Mouse (Mus musculus) hindbrain, embryonic 11.5 days (tissue): Measurements from ENCODE around the gene Rab3gap1. TPM values are rescaled to one million over a fixed set of nuclear protein-coding genes. Genes with fewer than 3 reads are reported as not detected.

ENCODE experiments used
- ATAC-seq: fragments of 200-750 bp; cut with Nextera tagmentation; 2 replicates; pipeline ENCODE4 v1.8.0; 2017; ENCODE audit warnings: mild to moderate bottlenecking, moderate TSS enrichment, moderate library complexity; ENCODE audit not compliant: low FRiP score
- DNase-seq: peaks from one replicate; pipeline ENCODE4 v3.0.0-alpha.2; 2015; ENCODE audit warnings: low spot score
- H3K27ac ChIP-seq: fragments of 300-500 bp; sonication (generic); 2 replicates; pipeline ENCODE4 v1.5.1; 2014; ENCODE audit warnings: mild to moderate bottlenecking, low read depth, low read length
- H3K27me3 ChIP-seq: fragments of 300-500 bp; sonication (generic); 2 replicates; pipeline ENCODE4 v1.6.1; 2014; ENCODE audit warnings: mild to moderate bottlenecking, low read length, moderate library complexity, mixed read lengths; ENCODE audit not compliant: control insufficient read depth, insufficient read depth
- H3K36me3 ChIP-seq: fragments of 300-500 bp; sonication (generic); 2 replicates; pipeline ENCODE4 v1.6.1; 2014; ENCODE audit warnings: mild to moderate bottlenecking, low read length, moderate library complexity, mixed read lengths; ENCODE audit not compliant: control insufficient read depth, insufficient read depth
- H3K4me1 ChIP-seq: fragments of 300-500 bp; sonication (generic); replicated peaks from 2 replicates; pipeline ENCODE4 v1.6.1; 2014; ENCODE audit warnings: low read length, mixed read lengths; ENCODE audit not compliant: control insufficient read depth, insufficient read depth
- H3K4me2 ChIP-seq: fragments of 300-500 bp; sonication (generic); replicated peaks from 2 replicates; pipeline ENCODE4 v1.6.1; 2014; ENCODE audit warnings: mild to moderate bottlenecking, low read depth, low read length
- H3K4me3 ChIP-seq: fragments of 300-500 bp; sonication (generic); 2 replicates; pipeline ENCODE4 v1.5.1; 2014; ENCODE audit warnings: low read depth, low read length
- H3K9ac ChIP-seq: fragments of 300-500 bp; sonication (generic); 2 replicates; pipeline ENCODE4 v1.6.1; 2014; ENCODE audit warnings: low read depth, low read length
- H3K9me3 ChIP-seq: fragments of 300-500 bp; sonication (generic); 2 replicates; pipeline ENCODE4 v1.6.1; 2016; ENCODE audit warnings: low read length; ENCODE audit not compliant: control insufficient read depth
- WGBS: fragments of 180-500 bp; shearing (Covaris S2); extraction: QIAGEN DNeasy Blood & Tissue Kit; methylation state at CpG from one replicate; pipeline ENCODE4 v1.1.7; 2014; 5-methylcytosine and 5-hydroxymethylcytosine counted together
- polyA plus RNA-seq: library from polyadenylated mRNA; unstranded; fragments of >200 nt; fragmentation: Nextera tagmentation; extraction: Ambion mirVana; gene quantifications from 2 replicates; pipeline ENCODE4 v1.2.1, GENCODE M21; 2014

Gene Rab3gap1
- polyA plus RNA-seq, 1 experiment from 2014 or later, result 15.3 TPM

DNA sequence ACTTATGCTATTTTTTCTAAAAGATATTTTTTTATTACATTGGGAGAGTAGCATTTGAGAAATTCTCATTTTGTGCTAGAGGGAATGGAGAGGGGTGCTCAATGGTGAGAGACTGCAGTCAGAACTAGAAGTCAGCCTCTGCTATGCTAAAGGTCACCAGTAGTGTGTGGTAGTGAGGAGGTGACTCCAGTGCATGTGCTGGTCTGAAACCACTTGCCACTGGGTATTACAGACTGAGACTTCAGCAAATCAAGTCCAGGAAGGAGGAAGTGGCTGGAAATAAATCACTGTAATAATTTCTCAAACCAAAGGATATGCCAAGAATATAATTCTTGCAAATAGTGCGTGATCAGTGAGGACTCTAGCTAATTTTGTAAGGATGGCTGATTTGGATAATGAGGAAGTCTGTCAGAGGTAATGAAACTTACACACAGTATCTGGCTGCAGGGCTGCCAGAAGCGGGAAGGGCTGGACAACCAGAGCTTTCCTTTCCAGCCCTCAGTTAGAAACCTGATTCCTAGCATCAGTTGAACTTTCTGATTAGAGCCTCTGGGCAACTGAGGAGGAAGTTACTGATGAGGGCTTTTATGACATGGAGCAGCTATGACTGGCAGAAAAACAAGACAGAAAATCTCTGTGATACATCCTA, 112.5 kb downstream of the Rab3gap1 start:
- no peak overlapping the region for H3K4me3 ChIP-seq
- no peak overlapping the region for H3K9ac ChIP-seq
- no peaks in the 10 kb centered on the region for H3K4me1 ChIP-seq
- no peaks in the 10 kb centered on the region for H3K27me3 ChIP-seq
- whole genome bisulfite sequencing, result 78% methylated on average over 2 of the region's 2 CpGs
- DNase-seq (no peak), ATAC-seq (no peak)
- H3K4me2 ChIP-seq, result no peak overlapping the region
- no peaks in the 10 kb centered on the region for H3K9me3 ChIP-seq
- H3K36me3 ChIP-seq, result no peaks in the 10 kb centered on the region
- no peak overlapping the region for H3K27ac ChIP-seq

DNA sequence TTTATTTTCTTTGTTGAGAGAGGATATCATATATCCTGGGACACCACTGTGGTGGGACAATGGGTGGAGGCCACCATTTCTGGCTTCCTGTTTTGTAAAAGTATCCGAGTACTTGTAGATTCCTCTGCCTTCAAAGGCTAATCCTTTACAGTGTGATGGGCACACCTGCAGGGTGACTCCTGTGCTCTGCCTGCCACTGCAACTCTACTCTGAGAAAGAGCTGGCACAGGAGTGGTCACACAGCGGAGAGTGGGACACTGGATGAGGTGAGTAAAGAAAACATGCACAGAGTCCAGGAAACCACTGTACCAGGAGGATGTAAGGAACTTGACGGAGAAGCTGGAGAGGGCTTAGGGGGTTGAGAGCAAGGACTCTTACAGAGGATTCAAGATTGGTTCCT, 113.7 kb downstream of the Rab3gap1 start:
- H3K36me3 ChIP-seq, result no peaks in the 10 kb centered on the region
- no peak for DNase-seq
- H3K27me3 ChIP-seq, result no peaks in the 10 kb centered on the region
- no peak overlapping the region for H3K4me3 ChIP-seq
- WGBS, result 93% methylated on average over 3 of the region's 3 CpGs
- H3K4me2 ChIP-seq, result no peak overlapping the region
- H3K4me1 ChIP-seq, result no peaks in the 10 kb centered on the region
- H3K9ac ChIP-seq, result no peak overlapping the region
- H3K27ac ChIP-seq, result no peak overlapping the region
- no peak for ATAC-seq
- H3K9me3 ChIP-seq, result no peaks in the 10 kb centered on the region

DNA sequence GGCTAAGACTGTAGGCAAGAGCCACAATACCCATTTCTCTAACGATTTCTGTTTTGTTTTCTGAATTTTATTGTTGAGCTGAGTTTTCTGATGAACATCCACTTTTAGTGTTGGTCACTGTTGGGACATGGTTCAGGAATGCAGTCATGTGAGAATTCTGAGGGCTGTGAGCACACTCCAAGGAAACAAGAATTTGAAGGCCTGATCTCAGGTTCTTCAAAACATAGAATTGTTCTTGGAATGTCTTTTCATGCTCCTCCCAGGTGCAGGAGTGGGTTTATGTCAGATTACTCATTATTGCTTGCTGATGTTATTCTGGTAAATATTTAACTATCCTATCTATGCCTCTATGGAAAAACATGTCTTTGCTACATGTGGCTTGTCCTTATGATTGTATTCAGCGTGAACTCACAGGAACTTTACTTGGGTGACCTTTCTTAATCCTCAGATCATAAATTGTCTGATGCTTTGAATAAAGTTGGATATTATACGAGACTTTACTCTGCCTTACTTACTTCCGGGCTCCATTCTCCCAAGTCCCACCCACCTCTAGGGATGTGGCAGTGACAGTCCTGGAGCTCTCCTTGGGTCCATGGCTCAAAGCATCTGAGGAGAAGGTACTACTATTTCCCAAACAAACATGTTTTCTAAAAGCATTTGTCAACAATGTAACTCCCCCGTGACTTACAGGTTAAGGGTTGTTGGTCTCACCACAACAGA, 114.9 kb downstream of the Rab3gap1 start:
- Histone ChIP-seq H3K9ac (no peak overlapping the region), H3K36me3 (no peaks in the 10 kb centered on the region), H3K4me3 (no peak overlapping the region), H3K9me3 (no peaks in the 10 kb centered on the region), H3K27me3 (no peaks in the 10 kb centered on the region), H3K4me2 (no peak overlapping the region), H3K27ac (no peak overlapping the region), H3K4me1 (no peaks in the 10 kb centered on the region)
- DNase-seq (no peak), ATAC-seq (no peak)
- WGBS, result 88% methylated on average over 5 of the region's 5 CpGs

GRCm38 (mm10) chr1:127985391-127985790, 116.8 kb downstream of the Rab3gap1 start:
- ATAC-seq (no peak), DNase-seq (no peak)
- Histone ChIP-seq H3K4me2 (no peak overlapping the region), H3K27me3 (no peaks in the 10 kb centered on the region), H3K36me3 (no peaks in the 10 kb centered on the region), H3K27ac (no peak overlapping the region), H3K9me3 (no peaks in the 10 kb centered on the region), H3K4me1 (no peaks in the 10 kb centered on the region), H3K9ac (no peak overlapping the region), H3K4me3 (no peak overlapping the region)
- 43% methylated on average over 3 of the region's 3 CpGs for WGBS

DNA sequence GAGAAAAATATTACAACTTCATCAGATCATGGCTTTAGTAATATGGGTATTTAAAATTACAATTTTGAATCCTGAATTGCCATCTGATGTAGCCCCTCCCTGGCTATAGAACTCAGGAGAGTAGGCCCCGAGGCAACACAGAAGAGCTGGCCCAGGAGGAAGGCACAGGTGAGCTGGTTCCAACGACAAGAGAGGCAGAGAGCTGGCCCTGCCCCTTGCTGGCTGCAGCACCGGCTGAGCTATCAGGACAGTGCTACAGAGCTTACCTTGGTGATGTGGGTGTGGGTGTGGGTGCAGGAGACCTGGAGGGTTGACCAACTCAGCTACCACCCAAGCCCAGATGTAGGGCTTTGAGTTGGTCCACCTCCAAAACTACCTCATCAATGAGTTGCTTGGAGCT, 119.7 kb downstream of the Rab3gap1 start:
- H3K36me3 ChIP-seq, result no peaks in the 10 kb centered on the region
- ATAC-seq (no peak), DNase-seq (no peak)
- H3K4me2 ChIP-seq, result no peak overlapping the region
- H3K4me1 ChIP-seq, result no peaks in the 10 kb centered on the region
- H3K27me3 ChIP-seq, result no peaks in the 10 kb centered on the region
- H3K4me3 ChIP-seq, result no peak overlapping the region
- no peak overlapping the region for H3K27ac ChIP-seq
- 81% methylated on average over 3 of the region's 3 CpGs for WGBS
- no peaks in the 10 kb centered on the region for H3K9me3 ChIP-seq
- H3K9ac ChIP-seq, result no peak overlapping the region

DNA sequence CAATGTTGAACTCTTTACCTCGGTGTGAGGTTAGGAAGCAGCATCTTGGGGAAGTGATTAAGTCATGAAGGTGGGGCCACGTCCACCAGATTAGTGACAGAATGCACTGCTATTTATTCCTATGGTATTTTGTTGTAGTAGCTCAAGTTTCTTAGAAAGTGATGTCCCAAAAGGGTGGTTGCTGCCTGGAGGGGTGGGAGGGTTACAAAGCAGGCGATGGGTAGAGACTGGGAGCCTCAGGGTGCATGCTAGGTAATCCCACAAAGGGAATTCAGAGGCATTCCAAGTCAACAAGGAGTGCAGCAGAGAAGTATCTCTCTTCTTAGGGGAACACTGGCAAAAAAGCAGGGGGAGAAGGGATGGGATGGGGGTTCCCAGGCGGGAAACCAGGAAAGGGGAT, 120.8 kb downstream of the Rab3gap1 start:
- Histone ChIP-seq H3K27me3 (no peaks in the 10 kb centered on the region), H3K4me1 (no peaks in the 10 kb centered on the region), H3K4me3 (no peak overlapping the region), H3K9ac (no peak overlapping the region), H3K9me3 (no peaks in the 10 kb centered on the region), H3K4me2 (no peak overlapping the region), H3K27ac (no peak overlapping the region), H3K36me3 (no peaks in the 10 kb centered on the region)
- ATAC-seq (no peak), DNase-seq (no peak)
- 83% methylated on average over 4 of the region's 4 CpGs for WGBS

- H3K4me3 ChIP-seq, result no peak overlapping the region
- WGBS, result 47% methylated on average over 9 of the region's 9 CpGs
- H3K27ac ChIP-seq, result peak overlapping the region; percentile 37; the same call in 1 of the 2 replicates
- H3K27me3 ChIP-seq, result no peaks in the 10 kb centered on the region
- DNase-seq, result peak; percentile 33
- ATAC-seq, result peak; percentile 57
- H3K9me3 ChIP-seq, result no peaks in the 10 kb centered on the region
- no peaks in the 10 kb centered on the region for H3K36me3 ChIP-seq
- H3K9ac ChIP-seq, result no peak overlapping the region
- H3K4me2 ChIP-seq, result no peak overlapping the region
- no peaks in the 10 kb centered on the region for H3K4me1 ChIP-seq
These were observed 121.5 kb downstream of the Rab3gap1 start for GRCm38 (mm10) chr1:127989876-127990731.
